Mouse (Mus musculus): ENCODE results near the gene Ppp1r13b.

DNA sequence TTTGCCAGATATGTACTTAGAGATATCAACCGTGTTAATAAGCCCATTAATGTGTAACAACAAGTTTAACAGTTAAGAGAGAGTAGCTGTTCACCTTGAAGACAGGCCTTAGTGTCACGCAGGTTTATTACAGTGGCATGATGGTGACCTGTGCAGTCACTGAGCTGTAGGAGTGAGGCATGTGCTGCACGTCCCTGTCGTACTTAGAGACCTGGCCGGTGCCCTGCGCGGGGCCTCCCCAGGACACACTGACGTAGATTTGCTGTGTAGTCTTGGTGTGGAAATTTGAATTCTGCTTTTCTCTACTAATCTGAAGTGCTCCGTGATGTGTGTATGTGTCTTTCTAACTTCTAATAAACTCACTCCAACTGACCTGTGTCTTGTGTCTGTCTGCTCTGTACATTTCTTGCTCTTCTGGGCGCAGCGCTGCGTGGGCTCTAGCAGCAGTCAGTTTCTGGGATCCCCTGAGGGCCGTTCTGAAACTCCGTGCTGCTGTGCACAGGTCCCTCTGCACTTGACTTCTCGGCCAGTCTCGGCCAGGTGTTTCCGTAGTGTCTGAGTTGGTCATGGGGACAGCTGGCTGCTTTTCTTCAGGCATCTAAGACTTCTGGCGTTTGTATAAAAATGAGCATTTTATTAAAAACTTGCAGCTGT, 113.3 kb downstream of the Ppp1r13b start:
- TF ChIP-seq CTCF (IDR thresholded peaks at IDR 0.05; ENCODE audit: low read depth) (no peak), EP300 (IDR thresholded peaks at IDR 0.05; ENCODE audit: low read depth) (no peak)
